Mouse (Mus musculus): ENCODE measurements at regions not wholly inside any gene's neighbourhood (a gene's known extent, or its start where the extent isn't known, plus 50 kb on each side); places are given as distances from the start of the nearest gene placed in this dataset.

DNA sequence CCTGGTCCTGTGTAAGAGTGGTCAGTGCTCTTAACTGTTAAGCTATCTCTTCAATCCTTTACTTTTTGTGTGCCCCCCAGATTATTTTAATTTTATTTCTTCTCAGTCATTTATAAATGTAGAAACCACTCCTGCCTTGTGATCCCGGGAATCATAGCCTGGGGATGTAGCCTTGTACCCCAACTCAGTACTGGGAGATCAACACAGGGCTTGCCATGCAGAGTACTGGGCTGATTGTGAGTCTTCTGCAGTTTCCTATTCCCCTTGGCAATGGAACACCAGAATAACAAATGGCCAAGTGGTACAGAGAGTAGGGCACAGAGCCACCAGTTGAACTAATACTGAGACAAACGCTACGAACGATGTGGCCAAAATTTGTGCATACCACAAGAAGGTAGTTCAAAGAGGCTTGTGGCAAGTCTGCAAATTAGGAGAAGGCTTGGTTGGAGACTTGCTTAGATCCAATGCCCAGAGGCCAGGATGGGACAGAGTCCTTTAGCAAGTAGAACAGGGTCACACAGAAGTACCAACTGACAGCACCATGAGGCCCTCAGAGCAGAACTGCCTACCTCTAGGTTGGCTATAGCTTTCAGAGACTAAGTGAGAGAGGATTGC, 151.9 kb downstream of the Qrsl1 start:
- no peak for DNase-seq (ENCODE audit: low spot score in 2 of 2)

DNA sequence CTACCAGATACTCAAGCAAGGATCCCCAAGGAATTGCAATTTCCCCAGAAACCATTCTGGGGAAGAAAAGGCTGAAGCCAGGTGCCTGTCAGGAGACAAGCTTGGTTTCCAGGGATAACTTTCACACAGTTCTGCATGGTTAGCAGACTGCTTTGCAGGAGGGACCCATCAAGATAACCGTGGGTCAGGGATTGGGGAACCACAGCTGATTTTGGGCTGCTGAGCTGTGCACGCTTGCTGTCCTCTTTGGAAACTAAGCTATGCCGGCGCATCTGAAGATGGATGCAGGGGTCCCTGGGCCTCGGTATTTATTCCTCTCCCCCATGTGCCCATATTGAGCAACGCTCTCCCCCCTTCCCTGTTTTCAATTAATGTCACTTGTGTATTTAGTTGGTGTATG, 151.1 kb downstream of the Qrsl1 start:
- no peak for DNase-seq (ENCODE audit: low spot score in 2 of 2)

DNA sequence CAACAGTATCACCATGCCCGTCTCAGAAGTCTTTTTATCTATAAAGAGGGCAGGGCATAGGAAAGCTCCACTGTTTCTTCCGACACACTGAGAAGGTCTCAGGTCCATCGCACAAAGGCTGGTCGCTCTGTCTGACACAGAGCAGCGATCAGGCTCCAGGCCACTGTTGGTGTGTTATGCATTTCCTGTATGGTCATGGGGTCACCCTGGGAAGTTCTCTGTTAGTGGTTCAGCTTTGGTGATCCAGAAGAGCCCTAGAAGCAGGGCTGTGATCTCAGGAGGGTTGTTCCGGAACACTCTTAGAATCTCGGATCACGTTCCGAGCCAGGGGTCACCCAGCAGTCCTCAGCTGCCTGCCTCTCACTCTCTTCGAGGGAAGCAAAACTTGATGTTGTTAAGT, 150.7 kb downstream of the Qrsl1 start:
- DNase-seq (ENCODE audit: low spot score in 2 of 2), result no peak

DNA sequence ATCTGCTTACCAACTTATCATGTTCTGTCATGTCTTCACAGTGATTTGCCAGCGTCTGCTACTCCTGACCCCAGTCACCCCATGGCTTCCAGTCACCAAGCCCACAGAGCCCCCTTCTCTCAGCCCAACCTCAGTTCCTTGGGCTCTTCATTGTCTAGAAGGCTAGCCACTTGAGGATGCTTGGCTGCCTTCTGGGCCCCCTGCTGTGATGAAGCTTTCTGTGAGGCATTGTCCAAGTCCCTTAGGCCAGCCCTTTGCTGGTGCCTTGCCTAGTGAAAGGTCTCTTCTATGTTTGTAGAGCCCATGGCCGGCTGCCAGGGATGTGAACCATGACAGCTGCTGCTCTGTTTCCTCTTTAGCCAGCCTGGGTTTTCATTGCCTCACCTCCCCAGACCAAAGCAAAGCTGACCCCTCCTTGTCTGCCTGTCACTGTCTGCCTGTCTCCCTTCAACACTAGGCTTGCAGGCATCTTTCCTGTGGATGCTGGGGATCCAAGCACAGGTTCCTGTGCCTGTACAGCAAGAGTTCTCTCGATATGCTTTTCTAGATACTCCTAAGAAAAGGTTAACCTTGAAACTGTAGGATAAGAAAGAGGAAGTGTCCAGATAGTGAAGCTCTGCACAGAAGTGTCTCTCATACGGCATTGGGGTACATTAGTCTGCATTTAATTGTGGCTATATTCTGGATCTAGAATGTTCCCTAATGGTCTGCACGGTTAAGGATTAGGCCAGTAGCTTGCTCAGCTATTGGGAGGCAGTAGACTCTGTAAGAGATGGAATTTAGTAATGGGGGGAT, 149.5 kb downstream of the Qrsl1 start:
- DNase-seq (ENCODE audit: low spot score in 2 of 2), result peak in 1 of 2 experiments; percentile 28

DNA sequence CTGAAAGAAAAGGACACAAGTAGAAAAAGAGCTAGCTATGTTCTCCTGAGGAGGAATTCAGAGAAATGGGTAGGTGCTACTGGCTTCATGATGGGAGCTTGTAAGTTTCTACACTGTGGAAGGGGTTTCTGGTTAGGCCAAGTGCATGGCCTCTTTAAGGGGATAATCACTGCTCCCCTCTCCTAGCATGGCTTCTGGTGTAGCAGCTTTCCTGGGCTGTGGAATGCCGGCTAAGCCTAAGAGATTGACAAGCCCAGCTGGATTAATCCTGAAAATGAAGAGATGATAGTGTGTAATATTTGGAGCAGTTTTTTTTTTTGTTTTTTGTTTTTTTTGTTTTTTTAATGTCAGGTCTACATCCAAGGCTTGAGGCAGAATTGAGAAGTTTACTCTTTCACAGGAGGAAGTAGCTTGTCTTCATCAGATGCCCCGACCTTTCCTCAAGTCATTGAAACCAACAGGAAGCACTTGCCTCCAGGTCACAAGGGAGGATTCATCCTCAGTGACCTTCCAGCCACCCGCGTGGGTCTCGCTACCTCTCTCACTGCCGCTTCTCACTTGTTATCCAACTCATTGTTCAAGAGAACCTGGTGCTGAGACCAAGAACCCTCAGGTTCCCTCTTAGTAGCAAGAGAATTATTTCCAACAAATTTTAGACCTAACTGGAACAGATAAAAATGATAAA, 144.5 kb downstream of the Qrsl1 start:
- no peak for DNase-seq (ENCODE audit: low spot score in 2 of 2)

DNA sequence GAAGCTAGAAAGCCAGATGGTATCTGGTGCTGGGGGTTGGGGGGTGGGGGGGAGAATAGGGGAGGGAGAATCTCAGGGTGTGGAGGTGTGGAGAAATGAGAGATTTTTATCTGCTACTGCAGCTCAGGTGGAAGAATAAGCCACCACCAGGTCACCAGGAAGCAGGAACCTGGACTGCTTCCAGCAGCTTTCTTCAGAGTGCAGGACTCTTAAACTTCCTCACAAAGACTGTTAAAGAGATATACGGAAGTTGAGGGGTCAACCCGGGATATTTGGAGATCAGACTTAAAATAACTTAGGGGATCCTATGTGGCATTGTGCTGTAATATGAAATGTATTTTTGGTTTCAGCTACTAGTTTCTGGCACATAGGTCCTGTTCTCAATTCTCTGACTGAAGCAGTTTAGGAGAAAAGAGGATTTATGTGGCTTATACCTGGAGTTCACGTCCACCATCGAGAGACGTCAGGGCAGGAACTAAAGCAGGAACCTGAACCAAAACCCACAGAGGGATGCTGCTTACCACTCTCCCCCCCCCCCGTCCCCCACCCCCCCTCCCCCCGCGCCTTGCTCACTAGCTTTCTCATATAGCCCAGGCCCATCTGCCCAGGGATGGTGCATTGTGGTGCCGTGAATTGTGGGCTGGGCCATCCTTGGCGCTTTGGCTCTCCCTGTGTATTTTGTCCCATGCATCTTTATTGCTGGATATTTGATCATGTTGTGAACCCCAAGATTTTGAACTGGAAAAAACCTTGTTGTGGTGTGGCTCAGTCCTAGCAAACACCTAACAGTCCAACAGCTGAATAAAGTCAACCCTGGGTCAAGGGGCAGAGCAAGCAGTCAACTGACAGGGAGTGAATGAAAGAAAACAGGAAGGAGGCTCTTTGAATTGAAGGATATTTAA, 143.2 kb downstream of the Qrsl1 start:
- DNase-seq (ENCODE audit: low spot score in 2 of 2), result no peak

DNA sequence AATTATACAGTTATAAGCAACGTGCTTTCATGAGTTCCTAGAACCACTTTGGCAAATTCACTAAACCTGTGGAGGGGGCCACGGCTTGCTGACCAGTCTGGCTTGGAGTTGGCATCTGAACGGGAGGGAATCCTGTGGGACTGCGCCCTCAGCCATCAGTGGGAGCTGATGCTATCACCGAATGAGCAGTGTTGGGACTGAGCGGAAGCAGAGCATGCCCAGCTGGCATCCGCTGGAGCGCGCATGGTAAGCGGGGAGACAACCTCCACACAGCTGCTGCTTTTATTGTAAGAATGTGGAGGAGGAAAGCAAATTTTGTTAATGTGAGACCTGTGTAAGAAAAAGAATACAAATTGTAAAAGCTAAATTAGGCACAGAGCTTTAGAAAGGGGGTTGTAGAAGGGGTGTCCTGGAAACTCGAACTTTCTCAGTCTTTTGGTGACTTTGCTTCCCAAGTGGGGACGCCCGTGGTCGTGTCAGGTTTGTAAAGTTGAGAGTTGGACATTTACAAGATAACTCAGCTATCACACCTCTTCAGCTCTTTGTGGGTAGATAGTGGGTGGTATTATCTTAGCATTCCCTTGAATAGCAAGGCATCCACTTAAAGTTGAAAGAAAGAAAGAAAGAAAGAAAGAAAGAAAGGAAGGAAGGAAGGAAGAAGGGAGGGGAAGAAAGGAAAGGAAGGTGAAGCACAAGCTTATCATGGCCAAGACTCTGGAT, 142.2 kb downstream of the Qrsl1 start:
- peak; percentile 42 to 51 for DNase-seq (ENCODE audit: low spot score in 2 of 2)

DNA sequence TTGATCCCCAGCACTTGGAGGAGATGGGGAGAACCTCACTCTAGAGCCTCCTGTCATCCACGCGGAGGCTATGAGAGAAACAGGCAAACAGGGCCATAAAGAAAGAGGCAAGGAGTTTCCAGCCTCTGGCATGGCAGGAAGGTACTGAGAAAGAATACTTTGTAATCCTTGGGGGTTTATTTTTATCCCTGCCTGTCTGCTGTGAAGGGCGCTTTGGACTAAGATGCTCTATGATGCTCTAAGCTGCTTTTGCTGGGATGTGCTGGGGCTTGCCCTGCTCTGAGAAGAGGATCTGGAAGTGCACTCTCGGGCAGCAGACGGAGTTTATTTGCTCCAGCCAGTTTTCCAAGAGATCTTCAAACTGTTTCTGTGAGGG, 141.7 kb downstream of the Qrsl1 start:
- no peak for DNase-seq (ENCODE audit: low spot score in 2 of 2)

DNA sequence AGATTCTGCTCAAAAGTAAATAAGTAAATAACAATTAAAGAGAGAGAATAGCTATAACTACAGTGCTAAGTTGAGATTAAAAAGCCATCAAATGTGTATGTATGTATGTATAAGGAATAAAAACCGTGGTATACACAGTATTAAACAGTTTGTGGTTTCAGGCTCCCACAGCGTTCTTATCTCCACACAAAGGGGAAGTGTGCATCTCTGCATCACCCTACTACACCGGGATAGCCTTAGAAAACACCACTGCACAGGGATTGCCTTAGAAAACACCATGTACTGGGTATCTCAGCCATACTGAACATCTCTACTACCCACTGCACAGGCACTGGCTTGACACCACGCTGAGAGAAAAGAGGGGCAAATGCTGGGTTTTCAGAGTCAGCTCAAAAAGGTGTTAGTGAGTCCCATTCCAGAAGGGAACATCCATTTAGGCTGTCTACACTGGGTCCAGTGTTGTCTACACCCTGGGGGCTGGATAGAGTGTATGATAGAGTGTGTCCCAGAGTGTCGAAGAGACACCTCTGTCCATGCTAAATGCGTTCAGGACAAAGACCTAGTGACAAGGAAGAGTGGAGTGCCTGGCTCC, 139.5 kb downstream of the Qrsl1 start:
- DNase-seq (ENCODE audit: low spot score in 2 of 2), result no peak

DNA sequence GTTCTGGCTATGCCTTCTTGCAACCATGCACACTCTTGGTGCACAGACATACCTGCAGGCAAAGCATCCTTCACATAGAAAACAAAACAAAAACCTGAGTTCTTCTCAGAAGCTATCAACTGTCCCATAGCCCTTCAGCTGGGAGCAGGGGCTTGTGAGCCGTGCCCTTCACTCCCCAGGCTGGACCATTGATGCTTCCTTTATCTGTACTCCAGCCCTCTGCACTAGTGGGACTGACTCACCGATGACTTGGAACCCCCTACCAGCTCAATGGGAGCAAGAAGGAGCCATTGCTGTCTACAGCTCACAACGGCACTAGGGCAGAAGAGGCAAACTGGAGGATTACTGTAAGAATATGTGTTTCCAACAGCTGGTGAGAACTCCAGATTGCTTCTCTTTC, 137.0 kb downstream of the Qrsl1 start:
- no peak for DNase-seq (ENCODE audit: low spot score in 2 of 2)

DNA sequence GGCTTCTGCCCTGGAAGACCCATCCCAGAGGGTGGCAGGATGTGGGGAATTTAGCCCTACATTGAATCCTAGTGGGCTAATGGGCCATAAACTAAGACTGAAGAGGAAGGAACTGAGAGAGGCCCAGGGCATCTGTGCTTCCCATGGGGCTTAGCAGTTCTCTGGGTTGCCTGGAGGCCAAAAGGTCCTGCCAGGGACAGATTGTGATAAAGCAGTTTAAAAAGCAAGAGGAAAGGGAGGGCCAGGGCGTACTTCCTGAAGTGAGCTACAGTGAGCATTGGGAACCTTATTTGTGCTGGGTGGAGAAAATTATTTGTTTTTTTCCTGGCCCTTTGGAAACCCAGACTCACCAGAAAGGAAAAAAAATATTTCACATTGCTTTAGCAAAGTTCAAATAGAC, 136.3 kb downstream of the Qrsl1 start:
- no peak for DNase-seq (ENCODE audit: low spot score in 2 of 2)

DNA sequence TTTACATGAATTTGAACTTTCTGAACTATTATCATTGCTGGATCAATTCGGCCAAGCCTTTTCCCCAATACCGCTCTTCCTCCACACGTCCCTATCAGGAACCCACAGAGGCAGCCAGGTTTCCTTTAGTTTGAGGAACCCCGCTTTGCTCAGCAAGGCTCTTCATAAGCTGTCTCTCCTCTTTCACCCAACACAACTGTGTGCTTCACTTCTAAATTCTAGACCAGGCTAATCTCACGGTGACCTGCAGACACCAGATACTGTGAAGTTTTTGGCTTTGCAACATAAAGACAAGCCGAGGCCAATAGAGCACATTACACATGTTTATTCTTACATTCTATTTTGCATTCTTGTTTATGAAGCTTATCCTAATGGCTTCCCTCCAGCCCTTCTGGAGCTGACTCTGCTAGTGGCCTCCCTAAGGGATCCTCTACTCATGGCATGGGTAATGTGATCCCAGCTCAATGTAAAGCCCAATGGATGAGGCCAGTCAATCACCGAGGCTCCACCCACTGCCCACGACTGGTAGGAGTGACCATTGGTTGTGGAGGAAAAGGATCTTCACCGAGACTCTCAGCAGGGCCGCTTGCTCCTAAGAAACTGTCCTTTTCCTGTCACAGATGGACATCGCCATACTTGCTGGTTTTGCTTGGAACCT, 135.6 kb downstream of the Qrsl1 start:
- no peak for DNase-seq (ENCODE audit: low spot score in 2 of 2)

DNA sequence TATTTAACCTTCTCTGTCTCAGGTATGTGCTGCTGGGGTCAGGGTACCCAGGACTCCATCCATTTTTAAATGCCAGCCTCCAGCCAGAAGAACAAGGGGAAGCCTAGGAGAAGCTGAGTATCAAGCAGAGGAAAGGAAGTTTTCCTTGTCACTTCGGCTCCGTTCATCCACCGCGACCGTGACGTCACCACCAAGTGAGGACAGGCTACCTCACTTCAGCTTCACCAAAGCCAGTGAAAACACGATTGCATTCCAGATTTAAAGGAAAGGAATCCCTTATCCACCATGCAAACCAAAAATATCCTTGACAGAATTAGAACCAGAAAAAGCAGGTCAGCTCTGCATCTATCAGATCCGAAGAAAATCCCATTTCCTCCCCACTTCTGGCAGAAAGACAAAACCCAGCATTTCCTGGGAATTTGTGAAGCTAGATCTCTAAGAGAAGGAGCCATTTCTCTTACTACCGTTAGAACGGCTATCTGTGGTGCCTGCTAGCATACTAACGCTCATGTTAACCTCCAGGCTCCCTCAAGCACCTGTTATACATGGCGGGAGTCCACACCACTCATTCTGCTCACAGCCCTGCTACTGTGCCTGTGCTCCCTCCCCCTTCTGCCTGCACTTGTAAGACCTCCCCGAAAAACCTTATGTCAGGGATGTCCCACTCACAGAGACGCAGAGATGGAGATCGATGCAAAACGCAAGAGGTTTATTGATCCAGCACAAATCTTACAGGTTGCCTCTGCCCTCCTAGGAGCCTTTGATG, 133.4 kb downstream of the Qrsl1 start:
- peak in 1 of 2 experiments; percentile 6 for DNase-seq (ENCODE audit: low spot score in 2 of 2)

DNA sequence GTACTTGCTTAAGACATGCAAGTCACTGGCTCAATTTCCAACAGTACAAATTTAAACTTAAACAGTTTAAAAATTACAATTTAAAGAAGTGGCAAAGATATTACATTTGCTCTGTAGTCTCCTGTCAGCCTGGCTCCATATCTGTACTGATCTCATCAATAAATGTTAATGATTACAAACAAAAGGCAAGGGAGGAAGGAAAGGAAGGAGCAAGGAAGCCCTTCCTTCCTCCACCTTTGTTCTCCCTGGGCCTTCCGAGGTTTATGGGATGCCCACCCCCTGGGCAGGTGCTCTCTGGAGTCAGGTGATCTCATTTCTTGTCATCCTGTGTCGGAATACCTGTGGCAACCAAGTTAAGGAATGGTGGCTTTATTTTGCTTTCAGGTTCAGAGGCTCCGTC, 132.5 kb downstream of the Qrsl1 start:
- no peak for DNase-seq (ENCODE audit: low spot score in 2 of 2)

DNA sequence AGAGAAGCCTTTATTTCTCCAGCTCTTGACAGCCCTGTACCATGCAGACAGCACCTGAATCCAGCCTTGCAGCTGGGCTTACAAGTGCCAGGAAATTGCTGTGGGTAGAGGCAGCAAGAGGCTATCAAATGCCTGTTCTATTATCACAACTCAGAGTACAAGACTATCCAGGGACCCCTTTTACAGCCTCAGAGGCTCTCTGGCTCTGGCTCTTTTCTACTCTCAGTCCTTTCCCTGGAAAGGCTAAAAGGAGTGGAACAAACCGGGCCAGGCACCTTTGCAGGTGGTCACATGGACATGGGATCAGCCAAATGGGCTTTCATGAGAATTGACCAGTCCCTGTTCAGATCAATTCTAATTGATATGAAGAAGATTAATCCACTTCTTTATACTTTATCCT, 125.7 kb downstream of the Qrsl1 start:
- DNase-seq (ENCODE audit: low spot score in 2 of 2), result no peak

DNA sequence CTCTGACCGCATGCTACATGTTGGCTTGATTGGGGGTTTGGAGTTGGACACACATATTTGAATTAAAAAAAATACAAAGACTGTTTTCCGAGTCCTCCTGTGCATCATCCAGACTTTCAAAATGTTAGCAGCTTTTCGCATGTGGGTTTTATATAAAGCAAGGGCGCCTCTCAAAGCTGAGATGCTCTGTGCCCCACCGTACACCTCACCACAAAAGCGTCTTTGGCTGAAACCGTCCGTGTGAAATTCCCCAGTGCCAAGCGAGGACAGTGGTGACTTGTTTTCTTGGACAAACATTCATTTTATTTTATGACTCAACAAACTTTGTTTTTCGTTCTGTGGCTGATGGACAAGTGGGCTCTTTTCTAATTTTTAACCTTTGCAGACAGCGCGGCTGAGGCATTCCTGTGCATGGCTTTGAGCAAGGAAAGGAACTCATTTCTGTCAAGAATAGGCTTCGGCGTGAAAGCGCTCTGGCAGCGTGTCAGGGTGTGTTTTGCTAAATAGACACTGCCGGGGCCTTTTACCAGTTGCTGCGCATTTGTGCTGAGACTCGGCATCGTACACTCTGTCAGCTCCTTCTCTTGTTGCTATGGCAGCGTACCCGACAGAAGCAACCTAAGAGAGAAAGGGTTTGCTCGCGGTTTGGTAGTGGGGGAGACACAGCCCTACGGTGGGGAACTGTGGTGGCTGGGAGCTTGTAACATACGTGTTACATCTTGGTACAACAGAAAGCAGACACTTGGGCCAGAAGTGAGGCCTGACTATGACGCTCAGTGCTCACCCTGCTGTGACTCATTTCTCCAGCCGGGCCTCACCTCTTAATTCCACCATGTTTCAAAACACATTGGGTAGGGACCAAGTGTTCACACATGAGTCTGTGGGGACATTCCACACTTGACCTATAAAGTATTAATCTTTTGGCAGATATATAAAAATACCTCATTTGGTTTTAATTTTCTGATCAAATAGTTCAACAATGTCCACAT, 123.6 kb downstream of the Qrsl1 start:
- peak; percentile 57 to 60 for DNase-seq (ENCODE audit: low spot score in 2 of 2)

DNA sequence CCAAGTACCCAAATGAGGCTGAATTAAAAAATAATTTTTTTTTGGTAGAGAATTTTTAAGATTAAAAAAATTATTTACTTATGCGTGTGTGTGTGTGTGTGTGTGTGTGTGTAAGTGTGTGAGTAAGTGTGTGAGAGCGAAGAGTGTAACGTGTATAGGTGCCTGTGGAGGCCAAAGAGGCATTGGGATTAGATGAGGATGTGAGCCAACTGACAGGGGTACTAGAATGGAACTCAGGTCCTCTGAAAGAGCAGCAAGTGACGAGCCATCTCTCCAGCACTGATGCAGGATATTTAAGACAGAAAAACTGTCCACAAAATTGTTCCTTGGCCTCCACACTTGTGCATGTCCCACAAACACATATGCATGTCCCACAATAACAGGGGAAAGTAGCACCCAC, 121.0 kb downstream of the Qrsl1 start:
- no peak for DNase-seq (ENCODE audit: low spot score in 2 of 2)

DNA sequence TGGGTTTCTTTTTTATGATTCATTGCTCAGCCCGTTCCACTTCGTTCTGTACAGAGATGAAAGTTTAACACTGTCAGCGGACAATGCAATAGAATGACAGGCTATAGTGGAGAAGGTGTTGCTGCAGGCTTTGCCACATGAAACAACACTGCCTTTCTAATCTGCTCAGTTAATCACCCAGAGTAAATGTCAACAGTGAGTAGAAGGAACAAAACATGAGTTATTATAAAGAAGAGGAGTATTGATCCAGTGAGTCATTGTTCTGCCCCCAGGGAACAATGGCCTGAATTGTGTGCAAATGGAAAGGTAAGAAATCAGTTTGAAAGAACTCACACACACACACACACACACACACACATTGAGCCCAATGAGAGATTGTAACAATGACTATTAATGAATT, 118.2 kb downstream of the Qrsl1 start:
- DNase-seq (ENCODE audit: low spot score in 2 of 2), result no peak

Data from right cerebral cortex, adult 2 months (tissue).